Mouse (Mus musculus) stomach, postnatal 0 days (tissue): ENCODE data around the gene Ednra.

Experiments
- CTCF ChIP-seq: IDR thresholded peaks from 2 replicates; pipeline ENCODE4 v1.5.1; 2016; ENCODE audit warnings: antibody characterized with exemption, low read depth, mild to moderate bottlenecking, moderate library complexity
- EP300 ChIP-seq: optimal IDR thresholded peaks from 2 replicates; pipeline ENCODE3; 2016; ENCODE audit warnings: antibody characterized with exemption

GRCm38 (mm10) chr8:77725406-77725805 is 1.1 kb upstream of the Ednra start:
- TF ChIP-seq CTCF, result no peak
- no peak for TF ChIP-seq EP300
